In genomic region chr4:123116011-123116410, GRCm38 (mm10) we compare ENCODE assay signal across 8 mouse cellular contexts. TPM values are rescaled to one million over a fixed set of nuclear protein-coding genes. Genes with fewer than 3 reads are reported as not detected.
DNase-seq lines count a peak whose midpoint lies in the region; ATAC-seq lines count a peak whose summit lies in the region.

Oxct2b (plus strand) TSS chr4:123116266.

- H3K9me3 ChIP-seq in lung, embryonic 16.5 days (ENCODE audit: control insufficient read depth, low read length) = no peaks in the 10 kb centered on the region
- no peaks in the 10 kb centered on the region for H3K9me3 ChIP-seq in forebrain, embryonic 12.5 days
- H3K9me3 ChIP-seq in limb, embryonic 13.5 days = no peaks in the 10 kb centered on the region
- no peaks in the 10 kb centered on the region for H3K9me3 ChIP-seq in stomach, embryonic 15.5 days

- H3K27ac ChIP-seq in lung, embryonic 16.5 days (ENCODE audit: low read length) = no peak within 1 kb of the TSS
- H3K27ac ChIP-seq in forebrain, embryonic 12.5 days = no peak within 1 kb of the TSS
- H3K27ac ChIP-seq in limb, embryonic 13.5 days = no peak within 1 kb of the TSS
- no peak within 1 kb of the TSS for H3K27ac ChIP-seq in stomach, embryonic 15.5 days

- DNase-seq in lung, adult 18-20 months = no peak
- no peak for DNase-seq in cerebellum, adult 9-10 months
- DNase-seq in left cerebral cortex, adult 11 months (ENCODE audit: low spot score) = no peak
- DNase-seq in right cerebral cortex, postnatal 14 days = no peak

- no peak within 1 kb of the TSS for H3K9ac ChIP-seq in lung, embryonic 16.5 days (ENCODE audit: low read length)
- no peak within 1 kb of the TSS for H3K9ac ChIP-seq in forebrain, embryonic 12.5 days
- peak within 1 kb of the TSS; percentile 62 for H3K9ac ChIP-seq in limb, embryonic 13.5 days
- no peak within 1 kb of the TSS for H3K9ac ChIP-seq in stomach, embryonic 15.5 days

- H3K4me3 ChIP-seq in lung, embryonic 16.5 days (ENCODE audit: low read length) = peak within 1 kb of the TSS; percentile 24
- H3K4me3 ChIP-seq in forebrain, embryonic 12.5 days (replicated peaks) = peak within 1 kb of the TSS; percentile 31
- H3K4me3 ChIP-seq in limb, embryonic 13.5 days = peak within 1 kb of the TSS; percentile 44
- peak within 1 kb of the TSS; percentile 30 for H3K4me3 ChIP-seq in stomach, embryonic 15.5 days (replicated peaks)

- H3K27me3 ChIP-seq in lung, embryonic 16.5 days (ENCODE audit: control insufficient read depth, insufficient read depth, low read depth, low read length) = peaks cover 15% of the 10 kb centered on the region
- H3K27me3 ChIP-seq in forebrain, embryonic 12.5 days = peaks cover 22% of the 10 kb centered on the region
- peaks cover 31% of the 10 kb centered on the region for H3K27me3 ChIP-seq in limb, embryonic 13.5 days
- H3K27me3 ChIP-seq in stomach, embryonic 15.5 days (replicated peaks) = peaks cover 8% of the 10 kb centered on the region

- no peaks in the 10 kb centered on the region for H3K4me1 ChIP-seq in lung, embryonic 16.5 days (replicated peaks; ENCODE audit: control insufficient read depth, insufficient read depth, low read length)
- no peaks in the 10 kb centered on the region for H3K4me1 ChIP-seq in forebrain, embryonic 12.5 days
- 0 out of 2 replicates have a peak, but pooled peaks cover 3% of the 10 kb centered on the region for H3K4me1 ChIP-seq in limb, embryonic 13.5 days
- 0 out of 2 replicates have a peak, but pooled peaks cover 2% of the 10 kb centered on the region for H3K4me1 ChIP-seq in stomach, embryonic 15.5 days

- peak; percentile 24; the same call in 1 of the 2 replicates for ATAC-seq in lung, embryonic 16.5 days (ENCODE audit: low read depth)
- no peak for ATAC-seq in forebrain, embryonic 12.5 days (ENCODE audit: low FRiP score)
- ATAC-seq in limb, embryonic 13.5 days (ENCODE audit: low FRiP score, low read depth) = peak; percentile 29; the same call in 1 of the 2 replicates
- ATAC-seq in stomach, embryonic 15.5 days (ENCODE audit: insufficient read depth, low FRiP score, low read depth) = no peak

- peak within 1 kb of the TSS; percentile 52 for H3K4me2 ChIP-seq in lung, embryonic 16.5 days (ENCODE audit: low read depth, low read length)
- peak within 1 kb of the TSS; percentile 51 for H3K4me2 ChIP-seq in forebrain, embryonic 12.5 days
- peak within 1 kb of the TSS; percentile 67 for H3K4me2 ChIP-seq in limb, embryonic 13.5 days (replicated peaks)
- H3K4me2 ChIP-seq in stomach, embryonic 15.5 days = peak within 1 kb of the TSS; percentile 60

- whole genome bisulfite sequencing in lung, embryonic 16.5 days = 6% methylated on average over 22 of the region's 22 CpGs
- 15% methylated on average over 22 of the region's 22 CpGs for WGBS in forebrain, embryonic 12.5 days
- 8% methylated on average over 22 of the region's 22 CpGs for WGBS in limb, embryonic 13.5 days
- WGBS in stomach, embryonic 15.5 days = 5% methylated on average over 21 of the region's 22 CpGs

- H3K36me3 ChIP-seq in lung, embryonic 16.5 days (ENCODE audit: control insufficient read depth, insufficient read depth, low read length) = no peaks in the 10 kb centered on the region
- no peaks in the 10 kb centered on the region for H3K36me3 ChIP-seq in forebrain, embryonic 12.5 days (replicated peaks)
- no peaks in the 10 kb centered on the region for H3K36me3 ChIP-seq in limb, embryonic 13.5 days
- H3K36me3 ChIP-seq in stomach, embryonic 15.5 days = no peaks in the 10 kb centered on the region

RNA-seq across cellular contexts. Expression of gene Oxct2b, which starts in this region (rescaled TPM):
- polyA plus RNA-seq in lung, embryonic 16.5 days (2015; fragmentation: Nextera tagmentation; extraction: Ambion mirVana) = not detected in 2 replicates
- polyA plus RNA-seq in forebrain, embryonic 12.5 days (2016; fragmentation: Nextera tagmentation; extraction: Ambion mirVana) = 0.15 and 0.17 TPM in 2 replicates
- 0.10 TPM in 1 of 2 replicates, not detected in the other for polyA plus RNA-seq in limb, embryonic 13.5 days (2015; fragmentation: Nextera tagmentation; extraction: Ambion mirVana)
- 0.18 and 0.30 TPM in 2 replicates for polyA plus RNA-seq in stomach, embryonic 15.5 days (2015; fragmentation: Nextera tagmentation; extraction: Ambion mirVana)

Comparison
In these comparisons a context has a peak if more than half of its experiments do, and no peak if none do; other contexts are left out.
1. Peak in ATAC-seq, H3K4me3 ChIP-seq and H3K4me2 ChIP-seq in lung, embryonic 16.5 days; RNA of the gene not detected or under 1 TPM.
2. Peak in ATAC-seq, H3K4me3 ChIP-seq, H3K9ac ChIP-seq and H3K4me2 ChIP-seq in limb, embryonic 13.5 days; RNA of the gene not detected or under 1 TPM.